Mouse (Mus musculus) heart, adult 18-20 months (tissue): ENCODE data around the gene Ctsr. TPM values are rescaled to one million over a fixed set of nuclear protein-coding genes. Genes with fewer than 3 reads are reported as not detected.
"Not testable (repeated sequence)": the region's sequence is repeated elsewhere in the genome, so short reads cannot be mapped to it uniquely, and the experiment has no call there.

ENCODE experiments used
- DNase-seq, 2 experiments: peaks; one replicate each; pipeline ENCODE4 v3.0.0; 2021 to 2022; ENCODE audit warnings: mixed read lengths in 1 of 2
- long read RNA-seq, 2 experiments: library from polyadenylated mRNA; stranded (forward); transcript quantifications; one replicate each; pipeline ENCODE4 v2.0.0; 2021
- total RNA-seq, 2 experiments: library from RNA; stranded (reverse); gene quantifications; 2 replicates each; pipeline ENCODE4 v1.2.3; 2021

Ctsr gene
- total RNA-seq = not detected
- long read RNA-seq, experiment 1 = 0 reads
- long read RNA-seq, experiment 2 = 0 reads

DNA sequence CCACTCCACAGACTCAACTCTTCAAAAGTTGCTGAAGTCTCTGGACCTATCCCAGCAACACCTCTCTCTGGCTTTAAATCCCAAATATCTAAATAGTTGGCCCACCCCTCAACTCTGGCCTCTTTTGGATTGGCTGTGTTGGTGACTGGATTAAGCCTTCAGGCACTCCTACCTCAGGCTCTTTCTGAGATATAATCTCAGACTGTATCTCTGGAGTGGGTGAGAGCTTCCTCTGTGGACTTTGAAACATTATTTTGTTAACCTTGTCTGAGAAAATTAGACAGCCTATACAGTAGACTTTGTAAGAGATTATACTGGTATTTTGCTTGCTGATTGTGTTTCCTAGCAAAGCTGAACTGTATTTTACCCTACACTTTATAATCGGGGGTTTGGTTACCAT lies at the start of gene Ctsr:
Ctsr (minus strand) TSS at position 101 of the 400 bp plus-strand sequence.
- no peak for DNase-seq

DNA sequence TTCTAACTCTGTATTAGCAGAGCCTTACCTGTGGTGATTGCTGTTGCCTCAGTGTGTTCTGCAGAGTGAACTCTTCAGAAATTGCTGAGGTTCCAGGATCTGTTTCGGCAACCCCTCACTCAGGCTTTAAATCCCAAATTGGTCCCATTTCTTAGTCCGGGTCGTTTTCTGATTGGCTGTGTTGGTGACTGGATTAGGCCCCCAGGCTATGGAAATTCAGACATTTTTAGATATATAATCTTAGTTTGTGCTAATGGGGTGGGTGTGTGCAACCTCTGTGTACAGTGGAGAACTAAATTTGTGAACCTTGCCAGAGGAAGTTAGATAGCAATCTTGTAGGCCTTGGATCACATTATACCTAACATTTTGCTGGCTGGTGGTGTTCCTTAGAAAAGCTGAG lies 39.3 kb upstream of the Ctsr start, which contains the start of gene Cts6:
Cts6 (minus strand) TSS at position 101 of the 400 bp plus-strand sequence.
- no peak for DNase-seq

DNA sequence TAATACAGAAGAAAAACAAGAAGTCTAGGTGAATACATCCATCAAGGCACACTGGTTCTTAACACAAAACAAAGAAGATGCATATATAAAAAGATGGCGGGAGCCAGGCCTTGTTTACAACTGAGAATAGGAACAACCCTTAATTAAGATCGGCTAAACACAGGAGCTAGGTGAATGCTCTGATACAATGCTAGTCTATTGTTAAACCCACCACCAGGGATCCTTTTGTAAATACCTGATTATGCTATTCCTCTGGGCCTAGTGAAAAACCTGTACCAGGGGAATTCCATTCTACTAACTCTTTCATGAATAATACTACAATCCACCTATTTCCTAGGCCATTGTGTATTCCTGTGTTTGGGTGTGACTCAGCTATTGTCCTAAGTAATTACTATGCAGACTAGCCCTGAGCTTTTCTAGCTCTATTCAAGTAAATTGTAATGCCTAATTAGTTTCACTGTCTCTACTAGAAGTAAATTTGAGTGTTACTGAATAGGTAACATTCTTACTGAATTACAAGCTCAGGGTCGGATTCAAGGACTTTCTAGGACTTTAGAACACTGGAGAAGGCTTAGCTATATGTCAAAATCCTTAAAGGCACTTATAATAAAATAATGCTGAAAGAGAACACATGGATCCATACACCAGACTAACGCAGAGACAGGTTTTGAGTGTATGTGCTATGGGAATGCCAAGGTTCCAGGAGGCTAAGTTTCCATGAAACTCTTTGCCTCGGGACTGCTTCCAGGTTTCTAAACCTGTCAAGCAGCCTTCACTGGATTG lies 21.3 kb upstream of the Ctsr start:
- DNase-seq = not testable (repeated sequence)

DNA sequence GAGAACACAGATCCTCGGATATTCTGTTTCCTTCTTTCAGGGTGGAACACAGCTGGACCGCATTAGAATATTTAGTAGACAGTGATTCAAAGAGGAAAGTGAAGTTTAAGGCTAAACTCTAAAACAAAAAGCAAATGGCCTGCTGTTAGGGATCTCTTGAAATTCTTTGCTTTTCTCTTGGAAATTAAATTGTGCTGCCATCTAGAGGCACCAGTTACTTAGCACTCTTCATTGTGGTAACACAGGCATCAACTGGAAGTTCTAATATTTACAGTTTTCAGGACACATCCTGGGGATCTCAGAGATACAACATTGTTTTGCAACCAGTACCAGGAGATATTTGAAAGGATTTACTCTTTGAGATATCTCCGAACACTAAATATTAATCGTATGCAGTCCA lies 566 bp upstream of the Ctsr start:
- DNase-seq = no peak

Other genes starting within 250 kb of the Ctsr start
- gene Gm49393, start 228.7 kb downstream of the Ctsr start, total RNA-seq = under 1 TPM in 1 of 2 experiments, not detected in 1; 0.59 TPM
- gene Gm49391, start 227.7 kb downstream of the Ctsr start, total RNA-seq = 1 to 10 TPM; 1.8 to 7.9 TPM
- 10 to 100 TPM; 80.3 to 99.9 TPM for gene Ctla2a, start 227.6 kb downstream of the Ctsr start, total RNA-seq
- gene Tpbpa, start 222.3 kb downstream of the Ctsr start, total RNA-seq = not detected
- gene Ctsj, start 158.3 kb downstream of the Ctsr start, total RNA-seq = not detected
- gene Ctsq, start 123.6 kb downstream of the Ctsr start, total RNA-seq = not detected
- gene Cts6, start 39.2 kb upstream of the Ctsr start, total RNA-seq = not detected
- gene Cts8, start 91.1 kb upstream of the Ctsr start, total RNA-seq = not detected
- gene Gm49398, start 124.6 kb upstream of the Ctsr start, total RNA-seq = not detected
- gene Cts7, start 193.9 kb upstream of the Ctsr start, total RNA-seq = not detected